Mouse (Mus musculus): ENCODE measurements around the gene B4gat1. TPM values are rescaled to one million over a fixed set of nuclear protein-coding genes. Genes with fewer than 3 reads are reported as not detected.
A peak's percentile ranks its signal among the peaks of the same experiment; 100 is the strongest.

Gene B4gat1
- total RNA-seq, 2 experiments from 2014 or later, result 38.3 to 45.5 TPM

DNA sequence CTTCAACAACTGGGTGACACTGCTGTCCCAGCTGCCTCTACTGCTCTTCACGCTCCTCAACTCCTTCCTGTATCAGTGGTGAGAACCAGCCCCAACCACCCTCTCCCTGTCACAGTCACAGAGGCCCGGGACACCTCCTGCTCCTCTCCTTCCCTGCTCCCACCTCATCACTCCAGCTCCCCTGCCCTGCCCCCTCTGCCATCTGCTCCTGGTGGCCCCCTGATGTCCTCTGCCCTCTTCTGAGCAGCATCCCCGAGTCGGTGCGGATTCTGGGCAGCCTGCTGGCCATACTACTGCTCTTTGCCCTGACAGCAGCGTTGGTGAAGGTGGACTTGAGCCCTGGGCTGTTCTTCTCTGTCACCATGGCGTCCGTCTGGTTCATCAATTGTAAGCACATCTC is 12.5 kb upstream of the B4gat1 start:
- intact Hi-C loops (cut with DNase I), result no loop called here
- DNase-seq, result no peak

DNA sequence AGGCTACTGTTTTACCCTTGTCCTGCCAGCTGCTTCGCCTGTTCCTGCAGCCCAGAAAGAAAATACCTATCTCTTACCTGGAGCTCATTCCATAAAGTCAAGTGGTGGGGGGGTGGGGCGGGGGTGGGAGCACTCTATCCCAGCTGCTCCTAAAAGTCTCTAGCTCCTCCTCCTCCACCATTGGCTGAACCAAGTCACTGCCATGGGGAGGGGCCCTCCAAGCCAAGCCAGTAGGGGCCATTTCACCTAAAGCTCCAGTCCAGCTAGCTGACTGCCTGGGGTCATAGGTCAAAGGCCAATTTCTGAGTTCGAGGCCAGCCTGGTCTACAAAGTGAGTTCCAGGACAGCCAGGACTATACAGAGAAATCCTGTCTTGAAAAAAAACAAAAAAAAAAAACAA is 5.9 kb upstream of the B4gat1 start:
- intact Hi-C loops (cut with DNase I), result no loop called here
- no peak for DNase-seq

DNA sequence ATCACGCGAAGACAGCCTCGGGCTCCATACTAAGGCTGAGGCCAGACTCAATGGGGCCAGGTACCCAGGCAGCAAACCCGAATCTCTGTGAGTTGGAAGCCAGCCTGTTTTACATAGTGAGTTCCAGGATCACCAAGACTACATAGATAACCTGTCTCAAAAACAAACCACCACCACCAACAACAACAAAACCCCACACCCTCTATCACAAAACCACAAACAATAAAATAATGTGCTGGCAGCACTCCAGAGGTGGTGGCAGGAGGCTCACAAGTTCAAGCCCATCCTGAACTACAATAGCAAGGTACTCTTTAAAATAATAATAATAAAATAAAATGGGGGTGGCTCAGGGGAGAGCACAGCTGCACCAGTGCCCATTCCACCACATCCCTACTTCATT is 2.0 kb upstream of the B4gat1 start:
- DNase-seq, result no peak
- intact Hi-C loops (cut with DNase I), result no loop called here

DNA sequence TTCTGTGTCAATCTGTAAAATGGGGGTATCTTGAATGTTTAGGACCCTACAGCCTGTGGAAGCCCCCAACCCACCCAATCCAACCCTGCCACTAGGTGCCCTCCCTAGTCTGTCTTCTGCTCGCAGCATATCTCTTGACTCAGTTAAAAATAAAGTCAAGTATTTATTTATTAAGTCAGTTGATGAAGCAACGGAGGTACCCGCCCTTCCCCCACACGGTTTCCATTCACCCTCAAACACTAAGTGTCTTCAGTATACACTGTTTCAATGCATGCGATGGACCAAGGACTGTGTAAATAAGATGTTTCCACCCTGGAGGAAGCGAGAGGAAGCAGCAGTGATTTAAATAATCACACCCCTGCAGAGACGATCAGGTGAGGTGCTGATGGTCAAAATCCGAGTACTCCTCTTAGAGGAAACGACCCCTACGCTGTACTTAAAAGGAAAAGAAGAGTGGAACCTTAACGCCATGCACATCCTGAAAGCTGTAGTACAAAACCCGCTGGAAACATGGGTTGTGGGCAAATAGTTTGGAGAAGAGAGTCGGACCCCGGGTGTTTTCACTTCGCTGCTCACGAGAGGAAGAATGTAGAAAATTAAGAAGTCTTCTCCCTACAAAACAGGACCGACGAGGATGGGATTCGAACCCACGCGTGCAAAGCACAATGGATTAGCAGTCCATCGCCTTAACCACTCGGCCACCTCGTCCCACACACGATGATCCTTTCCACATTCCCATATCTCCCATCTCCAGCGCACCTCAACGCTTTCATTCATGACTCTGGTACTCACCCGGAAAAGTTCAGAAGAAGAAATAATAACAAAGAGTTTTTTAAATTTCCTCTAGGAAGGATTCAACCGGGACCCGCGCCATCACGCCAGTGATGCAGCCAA is 701 bp upstream of the B4gat1 start:
- DNase-seq, result peak; percentile 82 to 83
- intact Hi-C loops (cut with DNase I), result no loop called here

DNA sequence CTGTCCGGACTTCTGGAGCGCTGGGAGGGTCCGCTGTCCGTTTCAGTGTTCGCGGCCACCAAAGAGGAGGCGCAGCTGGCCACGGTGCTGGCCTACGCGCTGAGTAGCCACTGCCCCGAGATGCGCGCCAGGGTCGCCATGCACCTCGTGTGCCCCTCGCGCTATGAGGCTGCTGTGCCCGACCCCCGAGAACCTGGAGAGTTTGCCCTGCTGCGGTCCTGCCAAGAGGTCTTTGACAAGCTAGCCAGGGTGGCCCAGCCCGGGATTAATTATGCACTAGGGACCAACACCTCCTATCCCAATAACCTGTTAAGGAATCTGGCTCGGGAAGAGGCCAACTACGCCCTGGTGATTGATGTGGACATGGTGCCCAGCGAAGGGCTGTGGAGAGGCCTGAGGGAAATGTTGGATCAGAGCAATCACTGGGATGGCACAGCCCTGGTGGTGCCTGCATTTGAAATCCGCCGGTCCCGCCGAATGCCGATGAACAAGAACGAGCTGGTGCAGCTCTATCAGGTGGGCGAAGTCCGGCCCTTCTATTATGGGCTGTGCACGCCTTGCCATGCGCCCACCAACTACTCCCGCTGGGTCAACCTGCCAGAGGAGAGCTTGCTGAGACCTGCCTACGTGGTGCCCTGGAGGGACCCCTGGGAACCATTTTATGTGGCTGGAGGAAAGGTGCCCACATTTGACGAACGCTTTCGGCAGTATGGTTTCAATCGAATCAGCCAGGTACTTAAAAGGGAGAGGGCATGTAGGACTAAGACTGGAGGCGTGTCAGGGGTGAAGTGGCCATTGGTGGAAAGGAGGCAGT is 882 bp downstream of the B4gat1 start:
- intact Hi-C loops (cut with DNase I), result no loop called here
- peak; percentile 34 to 41 for DNase-seq

DNA sequence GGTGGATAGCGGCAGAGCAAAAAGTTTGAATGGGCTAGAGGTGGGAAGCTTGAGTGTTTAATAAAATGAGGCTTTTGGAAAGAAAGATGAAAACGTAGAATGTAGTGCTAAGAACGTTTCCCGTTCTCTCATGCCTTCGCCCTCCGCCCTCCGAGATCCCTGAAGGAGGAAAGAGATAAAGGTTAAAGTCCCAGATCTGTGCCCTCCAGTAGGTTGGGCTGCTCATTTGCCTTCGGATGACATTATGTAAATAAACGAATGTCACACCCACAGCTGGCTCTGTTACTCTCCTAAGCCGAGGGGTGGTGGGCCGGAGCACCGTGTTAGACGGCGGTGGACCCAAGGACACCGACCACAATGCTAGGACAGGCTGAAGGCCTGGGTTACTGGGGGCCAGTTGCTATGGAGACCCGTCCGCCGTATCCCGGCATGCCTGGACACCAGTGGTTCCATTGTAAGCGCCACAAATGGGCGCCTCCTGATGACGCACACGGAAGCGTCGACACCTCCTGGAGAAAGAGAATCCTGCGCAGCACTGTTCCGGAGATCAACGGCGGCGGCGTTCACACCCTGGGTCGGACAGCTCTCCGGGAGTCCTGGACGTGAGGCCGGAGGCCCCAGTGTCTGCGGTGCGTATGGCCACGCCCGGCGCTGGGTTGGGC is 2.4 kb downstream of the B4gat1 start, which contains the start of gene Brms1:
Brms1 (plus strand) TSS at position 493 of the 662 bp plus-strand sequence.
- DNase-seq, result peak; percentile 93 to 97
- intact Hi-C loops (cut with DNase I), result no loop called here

DNA sequence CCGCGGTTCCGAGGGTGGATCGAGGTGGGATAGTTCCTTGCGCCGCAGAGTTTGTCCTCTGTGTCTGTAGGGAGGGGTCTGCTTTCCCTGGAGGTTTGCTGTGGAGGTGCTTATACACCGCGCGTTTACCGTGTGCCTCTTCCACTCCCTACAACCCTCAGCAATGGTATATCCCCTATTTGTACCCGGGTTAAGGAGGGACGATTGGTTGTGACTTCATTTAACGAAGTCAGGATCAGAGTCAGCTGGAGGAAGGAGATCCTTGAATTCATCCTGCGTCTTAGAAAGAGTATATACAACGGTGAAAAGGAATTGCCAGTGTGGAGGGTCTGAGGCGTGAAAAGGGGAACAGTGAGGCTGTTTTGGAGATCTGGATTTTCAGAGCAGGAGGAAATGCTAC is 3.0 kb downstream of the B4gat1 start:
- intact Hi-C loops (cut with DNase I), result no loop called here
- DNase-seq, result no peak

DNA sequence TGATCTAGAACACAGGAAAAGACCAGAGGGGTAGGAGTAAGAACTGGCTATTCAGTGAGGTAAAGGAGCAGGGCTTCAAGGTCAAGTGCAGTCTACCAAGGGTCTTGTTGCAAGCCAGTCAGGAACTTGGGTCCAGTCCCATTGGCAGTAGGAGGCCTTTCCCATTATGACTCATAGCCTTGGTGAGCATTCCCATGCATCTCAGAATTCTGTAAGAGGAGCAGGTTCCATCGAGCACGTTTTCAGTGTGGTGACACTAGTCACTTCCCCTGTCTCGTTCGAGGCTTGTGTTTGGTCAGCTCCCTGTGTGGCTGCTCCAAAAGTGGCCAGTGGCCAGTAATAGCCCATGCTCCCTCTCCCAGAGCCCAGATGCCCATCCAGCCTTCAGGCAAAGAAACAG is 6.9 kb downstream of the B4gat1 start:
- intact Hi-C loops (cut with DNase I), result no loop called here

DNA sequence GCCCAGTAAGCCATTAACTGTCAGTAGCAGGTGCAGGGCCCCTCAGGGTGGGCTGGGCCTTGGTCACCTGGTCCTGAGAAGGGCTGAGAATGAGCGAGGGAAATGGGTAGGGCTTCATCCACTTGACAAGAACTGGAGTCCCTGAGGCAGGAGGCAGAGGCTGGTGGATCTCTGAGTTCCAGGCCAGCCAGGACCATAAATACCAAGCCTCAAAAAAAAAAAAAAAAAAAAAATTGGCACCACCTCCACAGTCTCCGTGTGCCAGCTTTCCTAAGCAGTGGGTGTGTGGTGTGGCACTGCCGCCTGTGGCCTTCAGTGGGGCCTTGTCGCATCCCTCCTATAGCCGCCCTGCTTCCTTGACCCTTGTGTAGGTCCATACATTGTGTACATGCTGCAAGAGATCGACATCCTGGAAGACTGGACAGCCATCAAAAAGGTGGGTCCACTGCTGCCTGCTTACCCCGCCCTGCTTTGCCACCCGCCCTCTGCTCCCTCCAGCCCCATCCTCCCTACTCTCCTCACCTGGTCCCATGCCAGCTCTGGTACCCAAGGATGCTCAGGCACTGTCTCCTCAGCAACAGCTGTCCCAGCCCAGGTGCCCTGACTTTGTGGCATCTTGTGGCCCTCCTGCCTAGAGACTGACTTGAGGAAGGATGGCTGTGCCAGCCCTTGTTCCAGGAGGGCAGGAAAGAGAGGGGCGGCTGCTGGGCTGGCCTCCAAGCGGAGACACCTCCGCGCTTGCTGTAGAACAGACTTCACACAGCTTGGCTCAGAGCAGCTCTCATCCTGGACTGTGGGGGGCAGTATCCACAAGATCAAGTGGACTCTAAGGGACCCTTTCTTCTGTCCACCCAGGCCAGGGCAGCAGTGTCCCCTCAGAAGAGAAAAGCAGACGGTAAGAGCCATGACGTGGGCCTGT is 9.8 kb downstream of the B4gat1 start:
- intact Hi-C loops (cut with DNase I), result no loop called here
- DNase-seq, result no peak

More for the DNA sequence above, 6.9 kb downstream of the B4gat1 start:
- DNase-seq, result no peak

DNA sequence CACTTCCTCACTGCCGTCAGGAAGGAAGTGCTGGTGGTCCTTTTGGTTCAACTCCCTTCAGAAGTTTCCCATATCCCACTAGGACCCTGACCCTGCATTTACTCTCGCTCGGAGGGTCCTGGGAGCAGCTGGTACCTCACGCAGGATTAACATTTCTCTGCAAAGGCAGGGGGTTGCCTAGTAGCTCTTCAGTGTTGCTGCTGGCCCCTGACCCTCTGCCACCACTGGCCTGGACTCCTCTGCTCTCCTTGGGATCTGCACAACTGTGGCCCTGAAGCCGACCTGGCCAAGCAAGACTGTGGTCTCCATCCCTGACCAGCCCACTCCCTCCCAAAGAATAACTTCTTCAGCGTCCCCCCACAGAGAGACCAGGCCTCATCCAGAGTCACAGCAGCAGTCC is 10.7 kb downstream of the B4gat1 start:
- intact Hi-C loops (cut with DNase I), result no loop called here
- no peak for DNase-seq

DNA sequence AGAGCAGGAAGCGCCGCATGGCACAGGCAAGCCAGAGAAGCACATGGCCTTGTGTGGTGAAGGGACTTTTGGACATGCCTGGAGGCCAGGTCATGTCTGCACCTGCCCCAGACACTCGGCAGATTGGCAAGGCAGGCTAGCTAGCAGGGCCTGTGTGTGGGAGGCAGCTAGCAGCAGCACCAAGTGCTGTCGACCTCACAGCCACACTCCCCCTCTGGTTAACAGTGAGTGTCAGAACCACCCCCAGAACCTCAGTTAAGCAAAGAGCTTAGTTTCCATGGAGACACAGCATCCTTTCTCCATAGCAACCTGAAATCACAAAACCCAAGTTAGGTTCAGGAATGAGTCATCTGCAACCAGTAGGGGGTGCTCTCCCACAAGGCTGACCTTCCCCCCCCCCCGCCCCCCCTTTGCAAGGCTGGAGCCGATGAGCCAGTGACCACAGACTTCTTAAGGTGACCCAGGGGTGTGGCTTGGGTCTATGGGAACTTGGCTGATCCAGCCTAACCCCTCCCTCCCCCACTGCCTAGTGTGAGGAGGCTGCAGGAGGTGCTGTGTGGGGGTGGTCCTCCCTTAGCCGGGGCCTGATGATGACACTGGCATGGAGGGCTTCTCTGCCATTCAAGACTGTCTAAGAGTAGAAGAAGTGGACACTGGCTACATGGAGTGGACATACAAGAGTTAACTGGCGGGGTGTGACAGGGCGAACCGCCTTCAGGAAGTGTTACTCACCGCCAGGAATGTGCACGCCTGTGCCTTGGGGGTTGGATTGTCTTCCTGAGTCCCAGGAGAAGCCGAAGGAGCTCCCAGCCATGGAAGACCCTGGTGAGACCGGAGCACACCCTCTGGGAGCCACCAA is 11.7 kb downstream of the B4gat1 start, which contains the start of gene Rin1:
Rin1 (plus strand) TSS at position 435 of the 859 bp plus-strand sequence.
- intact Hi-C loops (cut with DNase I), result no loop called here
- DNase-seq, result peak; percentile 52 to 65

DNA sequence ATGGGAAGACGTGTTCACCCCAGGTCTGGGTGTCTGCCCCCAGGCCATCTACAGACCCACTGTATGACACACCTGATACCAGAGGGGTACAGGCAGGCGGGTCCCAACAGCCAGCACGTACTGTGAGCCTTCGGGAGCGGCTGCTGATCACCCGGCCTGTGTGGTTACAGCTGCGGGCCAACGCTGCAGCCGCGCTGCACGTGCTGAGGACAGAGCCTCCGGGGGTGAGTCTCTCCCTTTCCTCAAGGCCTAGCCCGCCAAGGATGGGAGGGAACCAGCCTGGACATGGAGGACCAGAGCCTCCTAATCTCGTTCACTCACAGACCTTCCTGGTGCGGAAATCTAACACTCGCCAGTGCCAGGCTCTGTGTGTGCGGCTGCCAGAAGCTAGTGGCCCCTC is 12.4 kb downstream of the B4gat1 start:
- DNase-seq, result peak in 1 of 2 experiments; percentile 41
- intact Hi-C loops (cut with DNase I), result no loop called here

DNA sequence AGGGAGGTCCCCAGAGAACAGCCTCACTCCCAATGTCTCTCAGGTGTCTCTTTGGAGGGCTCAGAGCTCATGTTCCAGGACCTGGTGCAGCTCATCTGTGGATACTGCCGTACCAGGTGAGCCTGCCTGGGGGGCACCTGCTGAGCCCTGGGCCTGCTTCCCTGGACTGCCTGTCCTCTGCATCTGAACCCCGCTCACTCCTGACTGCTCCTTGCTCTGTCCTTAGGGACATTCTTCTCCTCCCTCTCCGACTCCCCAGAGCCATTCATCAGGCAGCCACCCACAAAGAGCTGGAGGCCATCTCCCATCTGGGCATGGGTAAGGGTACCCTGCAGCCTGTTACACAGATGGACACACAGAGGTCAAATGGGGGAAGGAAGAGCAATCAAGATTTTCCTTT is 12.9 kb downstream of the B4gat1 start:
- no peak for DNase-seq
- intact Hi-C loops (cut with DNase I), result no loop called here

DNA sequence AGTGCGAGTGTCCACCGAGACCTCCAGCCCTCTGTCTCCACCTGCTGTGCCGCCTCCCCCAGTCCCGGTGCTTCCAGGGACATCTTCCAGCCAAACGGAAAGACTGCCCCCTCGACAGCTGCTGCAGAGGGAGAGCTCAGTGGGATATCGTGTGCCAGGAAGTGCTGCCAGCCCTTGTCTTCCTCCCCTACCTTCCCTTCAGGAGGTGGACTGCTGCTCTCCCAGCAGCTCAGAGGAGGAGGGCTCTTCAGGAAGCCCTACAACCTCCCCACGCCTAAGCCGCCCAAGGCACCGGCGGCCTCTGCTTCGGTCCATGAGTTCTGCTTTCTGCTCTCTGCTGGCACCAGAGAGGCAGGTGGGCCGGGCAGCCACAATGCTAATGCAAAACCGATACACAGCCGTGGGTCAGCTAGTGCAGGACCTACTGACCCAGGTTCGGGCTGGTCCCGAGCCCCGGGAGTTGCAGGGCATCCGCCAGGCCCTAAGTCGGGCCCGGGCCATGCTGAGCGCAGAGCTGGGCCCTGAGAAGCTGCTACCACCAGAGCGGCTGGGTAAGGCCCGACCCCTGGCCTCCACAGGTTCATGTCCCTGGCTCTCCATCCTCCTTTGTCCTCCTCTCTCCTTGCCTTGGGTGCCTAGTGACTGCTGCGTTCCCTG is 13.7 kb downstream of the B4gat1 start:
- intact Hi-C loops (cut with DNase I), result no loop called here
- no peak for DNase-seq

DNA sequence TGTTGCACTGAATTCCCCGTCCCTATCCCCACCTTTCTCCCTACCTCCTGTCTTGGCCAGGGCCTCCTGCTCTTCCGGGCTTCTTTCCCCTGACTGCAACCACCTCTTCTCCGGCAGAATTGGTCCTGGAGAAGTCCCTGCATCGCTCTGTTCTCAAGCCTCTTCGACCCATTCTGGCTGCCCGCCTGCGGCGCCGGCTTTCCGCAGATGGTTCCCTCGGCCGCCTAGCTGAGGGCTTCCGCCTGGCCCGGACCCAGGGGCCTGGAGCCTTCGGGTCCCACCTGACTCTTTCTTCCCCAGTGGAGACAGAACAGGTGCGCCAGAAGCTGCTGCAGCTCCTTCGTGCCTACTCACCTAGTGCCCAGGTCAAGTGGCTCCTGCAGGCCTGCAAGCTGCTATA is 14.2 kb downstream of the B4gat1 start:
- intact Hi-C loops (cut with DNase I), result no loop called here

DNA sequence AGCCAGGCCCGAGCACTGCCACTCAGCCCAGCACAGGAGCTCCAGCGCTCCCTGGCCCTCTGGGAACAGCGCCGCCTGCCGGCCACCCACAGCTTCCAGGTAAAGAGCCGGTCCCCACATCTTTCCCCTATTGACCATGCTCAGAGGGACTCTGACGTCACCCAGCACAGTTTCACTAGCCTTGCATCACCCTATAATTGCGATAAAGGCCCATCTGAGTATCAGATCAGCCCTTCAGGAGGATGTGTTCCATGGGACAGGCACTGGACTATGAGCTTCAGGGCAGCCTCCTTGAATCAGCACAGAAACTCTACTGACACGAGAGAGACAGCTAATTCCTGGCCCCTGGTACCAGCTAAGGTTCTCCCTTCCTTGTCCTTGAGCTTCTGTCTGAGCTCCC is 15.3 kb downstream of the B4gat1 start:
- DNase-seq, result peak in 1 of 2 experiments; percentile 60
- intact Hi-C loops (cut with DNase I), result no loop called here

More for the DNA sequence above, 14.2 kb downstream of the B4gat1 start:
- DNase-seq, result no peak

DNA sequence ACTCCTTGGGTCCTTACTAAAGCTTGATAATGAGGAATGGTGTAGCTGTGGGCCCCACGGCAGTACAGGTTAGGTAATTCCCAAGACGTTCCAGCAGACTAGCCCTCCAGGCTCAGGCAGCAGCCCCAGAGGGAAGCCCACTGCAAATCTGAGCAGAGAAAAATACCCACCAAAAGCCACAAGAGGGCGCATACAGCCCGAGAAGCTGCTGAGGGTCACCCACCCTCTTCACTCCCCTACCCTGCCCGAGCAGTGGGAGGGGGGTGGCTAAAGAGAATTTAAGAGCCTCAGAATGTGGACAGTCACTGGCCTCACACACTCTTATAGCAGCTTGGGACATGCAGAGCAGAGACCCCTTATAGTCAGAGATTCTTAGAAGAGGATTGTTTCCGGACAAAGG is 17.6 kb downstream of the B4gat1 start:
- peak; percentile 46 to 72 for DNase-seq
- intact Hi-C loops (cut with DNase I), result loop anchor here (1.0 kb wide), 1 partner anchor 17 kb away; no protein-coding TSS in a partner anchor
